Mouse (Mus musculus) C2C12 (cell line): ENCODE measurements around the gene Cacna2d4.

Source experiments
- CEBPB ChIP-seq: IDR thresholded peaks from one replicate; pipeline ENCODE4 v1.6.1; 2011; ENCODE audit warnings: low read depth, mild to moderate bottlenecking, control low read depth, moderate library complexity
- CTCF ChIP-seq: IDR thresholded peaks from one replicate; pipeline ENCODE4 v1.5.1; 2011; ENCODE audit not compliant: control insufficient read depth, insufficient read depth, insufficient read length
- MYOG ChIP-seq: IDR thresholded peaks from one replicate; pipeline ENCODE4 v1.6.1; 2011; ENCODE audit not compliant: control insufficient read depth, insufficient read length; ENCODE audit errors: extremely low read depth

DNA sequence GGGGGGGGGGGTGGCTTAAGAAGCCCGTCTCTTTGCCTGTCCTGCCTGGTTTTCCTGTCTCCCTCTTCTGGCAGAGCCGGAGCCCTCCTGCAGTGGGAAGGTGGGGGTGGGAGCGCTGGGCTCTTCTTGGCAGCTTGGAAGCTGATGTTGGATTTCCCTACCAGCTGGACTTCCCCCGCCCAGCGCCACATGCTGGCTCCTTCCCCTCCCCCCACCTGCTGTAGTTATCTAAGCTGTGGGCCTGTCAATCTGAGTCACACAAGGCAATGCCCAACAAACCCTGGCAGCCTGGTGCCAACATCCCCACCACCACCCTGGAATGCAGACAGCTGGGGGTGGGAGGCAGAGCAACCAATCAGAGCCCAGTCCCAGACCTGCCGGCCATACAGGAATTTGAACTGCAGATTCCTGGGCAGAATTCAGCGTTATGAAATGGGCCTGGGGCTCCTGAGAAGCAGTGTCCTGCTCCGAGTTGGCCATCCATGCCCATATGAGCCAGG, 92.9 kb downstream of the Cacna2d4 start:
- no peak for TF ChIP-seq CTCF
- no peak for TF ChIP-seq MYOG
- no peak for TF ChIP-seq CEBPB
